ENCODE assay signal across 10 mouse cellular contexts in the genomic region with DNA sequence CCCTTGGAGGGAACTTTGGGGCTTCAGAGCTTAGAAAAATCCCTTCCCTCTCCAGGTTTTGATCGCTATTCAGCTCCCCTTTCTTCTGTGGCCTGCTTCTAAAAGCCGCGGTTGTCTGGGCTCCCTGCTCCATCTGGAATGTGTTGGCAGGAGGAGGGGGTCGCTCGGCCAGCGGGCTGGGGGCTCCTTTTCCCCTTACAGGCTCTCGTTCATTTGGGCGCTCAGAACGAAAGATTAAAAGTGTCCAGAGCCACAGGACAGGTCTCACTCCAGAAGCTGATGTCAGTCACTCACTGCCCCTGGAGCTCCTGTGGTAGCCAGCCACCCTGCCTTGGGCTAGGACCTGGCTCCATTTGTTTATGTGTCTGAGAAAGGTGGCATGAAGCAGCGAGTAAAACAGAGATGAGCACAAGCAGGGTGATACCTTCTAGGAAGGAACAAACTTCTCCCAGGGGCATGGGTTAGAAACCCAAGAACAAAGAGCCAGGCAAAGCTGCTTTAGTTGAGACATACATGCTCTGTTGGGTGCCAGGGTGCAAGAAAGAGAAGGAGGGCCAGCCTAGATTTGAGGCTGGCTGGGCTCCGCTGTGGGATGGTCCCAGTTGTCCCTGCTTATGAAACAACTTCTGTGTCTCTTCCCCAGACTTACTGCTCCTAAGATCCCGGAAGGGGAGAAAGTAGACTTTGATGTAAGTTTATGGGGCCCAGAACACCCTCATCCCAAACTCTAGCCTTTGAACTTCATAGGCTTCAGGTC. TPM values are rescaled to one million over a fixed set of nuclear protein-coding genes. Genes with fewer than 3 reads are reported as not detected.
DNase-seq lines count a peak whose midpoint lies in the region; ATAC-seq and TF ChIP-seq lines count a peak whose summit lies in the region.
"Had no signal": no experiment of that assay in that cellular context is flagged by ENCODE, and none has a peak within 500 bp of the region (broad histone marks: within the 10 kb centered on the region; RNA-seq: fewer than 3 reads in every experiment).

No protein-coding gene starts in this region.

- no peak for TF ChIP-seq POLR2A in kidney, adult 2 months (IDR thresholded peaks at IDR 0.05; ENCODE audit: low read depth, low read length)

- no peaks in the 10 kb centered on the region for H3K9me3 ChIP-seq in kidney, embryonic 16.5 days (ENCODE audit: low read length)
- no peaks in the 10 kb centered on the region for H3K9me3 ChIP-seq in embryonic facial prominence, embryonic 13.5 days
- H3K9me3 ChIP-seq in hindbrain, embryonic 16.5 days (ENCODE audit: control insufficient read depth, low read length): no peaks in the 10 kb centered on the region
- no peaks in the 10 kb centered on the region for H3K9me3 ChIP-seq in neural tube, embryonic 11.5 days (ENCODE audit: control insufficient read depth, low read length)
- H3K9me3 ChIP-seq: G1E had no signal

- no peak for TF ChIP-seq CTCF in kidney, adult 2 months (conservative IDR thresholded peaks at IDR 0.05; ENCODE audit: insufficient read depth, insufficient read length, low read depth, low read length)

- no peak overlapping the region for H3K4me3 ChIP-seq in kidney, embryonic 16.5 days (ENCODE audit: low read length)
- H3K4me3 ChIP-seq in kidney, adult 2 months (ENCODE audit: insufficient read depth, low read depth, low read length): no peak overlapping the region
- H3K4me3 ChIP-seq in embryonic facial prominence, embryonic 13.5 days: no peak overlapping the region
- H3K4me3 ChIP-seq in hindbrain, embryonic 16.5 days (ENCODE audit: low read length): no peak overlapping the region
- no peak overlapping the region; the same call in 1 of the 2 replicates for H3K4me3 ChIP-seq in neural tube, embryonic 11.5 days (ENCODE audit: low read depth, low read length)

- H3K36me3 ChIP-seq in kidney, embryonic 16.5 days (ENCODE audit: insufficient read depth, low read length): no peaks in the 10 kb centered on the region
- no peaks in the 10 kb centered on the region for H3K36me3 ChIP-seq in kidney, adult 2 months (ENCODE audit: control insufficient read depth, insufficient read depth, low read length)
- no peaks in the 10 kb centered on the region for H3K36me3 ChIP-seq in embryonic facial prominence, embryonic 13.5 days
- H3K36me3 ChIP-seq in hindbrain, embryonic 16.5 days (ENCODE audit: control insufficient read depth, insufficient read depth, low read length): no peaks in the 10 kb centered on the region
- no peaks in the 10 kb centered on the region for H3K36me3 ChIP-seq in neural tube, embryonic 11.5 days (ENCODE audit: control insufficient read depth, insufficient read depth, low read length)
- H3K36me3 ChIP-seq: G1E had no signal

- WGBS in kidney, embryonic 16.5 days: 17% methylated on average over 12 of the region's 12 CpGs
- 45% methylated on average over 12 of the region's 12 CpGs for WGBS in kidney, adult 2 months
- WGBS in embryonic facial prominence, embryonic 13.5 days: 12% methylated on average over 12 of the region's 12 CpGs
- 10% methylated on average over 12 of the region's 12 CpGs for WGBS in hindbrain, embryonic 16.5 days
- 7% methylated on average over 12 of the region's 12 CpGs for WGBS in neural tube, embryonic 11.5 days

- ATAC-seq in kidney, embryonic 16.5 days (ENCODE audit: low FRiP score, low TSS enrichment): peak; percentile 29; the same call in 1 of the 2 replicates
- ATAC-seq in embryonic facial prominence, embryonic 13.5 days (ENCODE audit: insufficient number of reproducible peaks, insufficient read depth, low FRiP score, low TSS enrichment, low read depth): no peak
- ATAC-seq in hindbrain, embryonic 16.5 days: peak; percentile 68
- no peak for ATAC-seq in neural tube, embryonic 11.5 days (ENCODE audit: insufficient read depth, low FRiP score, low TSS enrichment)
- ATAC-seq in cerebellum, adult (ENCODE audit: insufficient number of reproducible peaks, low FRiP score, low TSS enrichment): no peak

- no peak for DNase-seq in kidney, adult 2 months
- peak; percentile 76 for DNase-seq in neural tube, embryonic 11.5 days (ENCODE audit: low spot score)
- DNase-seq in adrenal gland, postnatal 14 days: no peak
- DNase-seq in left cerebral cortex, adult 9 months (ENCODE audit: low spot score in 2 of 2): no peak

- peak overlapping the region; percentile 97 for H3K27ac ChIP-seq in kidney, embryonic 16.5 days (ENCODE audit: low read length)
- no peak overlapping the region for H3K27ac ChIP-seq in kidney, adult 2 months (ENCODE audit: insufficient read depth, low read depth, low read length)
- peak overlapping the region; percentile 99 for H3K27ac ChIP-seq in embryonic facial prominence, embryonic 13.5 days
- H3K27ac ChIP-seq in hindbrain, embryonic 16.5 days (ENCODE audit: low read depth, low read length): peak overlapping the region; percentile 57
- H3K27ac ChIP-seq in neural tube, embryonic 11.5 days (ENCODE audit: low read depth, low read length): peak overlapping the region; percentile 83
- H3K27ac ChIP-seq: liver, embryonic 14.5 days had no signal

- H3K9ac ChIP-seq in kidney, embryonic 16.5 days (replicated peaks; ENCODE audit: low read length): peak overlapping the region; percentile 47
- peak overlapping the region; percentile 64 for H3K9ac ChIP-seq in embryonic facial prominence, embryonic 13.5 days
- no peak overlapping the region for H3K9ac ChIP-seq in hindbrain, embryonic 16.5 days (ENCODE audit: low read depth, low read length)
- H3K9ac ChIP-seq in neural tube, embryonic 11.5 days (ENCODE audit: low read length): peak overlapping the region; percentile 7; the same call in 1 of the 2 replicates
- H3K9ac ChIP-seq: liver, embryonic 14.5 days had no signal

- peaks cover 35% of the 10 kb centered on the region for H3K4me1 ChIP-seq in kidney, embryonic 16.5 days (ENCODE audit: insufficient read depth, low read length)
- no peaks in the 10 kb centered on the region for H3K4me1 ChIP-seq in kidney, adult 2 months (ENCODE audit: control insufficient read depth, insufficient read depth, low read length)
- peaks cover 59% of the 10 kb centered on the region for H3K4me1 ChIP-seq in embryonic facial prominence, embryonic 13.5 days
- peaks cover 15% of the 10 kb centered on the region for H3K4me1 ChIP-seq in hindbrain, embryonic 16.5 days (ENCODE audit: control insufficient read depth, insufficient read depth, low read depth, low read length)
- H3K4me1 ChIP-seq in neural tube, embryonic 11.5 days (ENCODE audit: control insufficient read depth, insufficient read depth, low read length): peaks cover 23% of the 10 kb centered on the region

- H3K27me3 ChIP-seq in kidney, embryonic 16.5 days (ENCODE audit: insufficient read depth, low read length): no peaks in the 10 kb centered on the region
- H3K27me3 ChIP-seq in kidney, adult 2 months (replicated peaks; ENCODE audit: control insufficient read depth, insufficient read depth, low read length): no peaks in the 10 kb centered on the region
- no peaks in the 10 kb centered on the region for H3K27me3 ChIP-seq in embryonic facial prominence, embryonic 13.5 days
- H3K27me3 ChIP-seq in hindbrain, embryonic 16.5 days (replicated peaks; ENCODE audit: control insufficient read depth, insufficient read depth, low read length): no peaks in the 10 kb centered on the region
- peaks cover 6% of the 10 kb centered on the region; the same call in 1 of the 2 replicates for H3K27me3 ChIP-seq in neural tube, embryonic 11.5 days (ENCODE audit: control insufficient read depth, insufficient read depth, low read length)

- no peak overlapping the region for H3K4me2 ChIP-seq in kidney, embryonic 16.5 days (replicated peaks; ENCODE audit: low read depth, low read length)
- peak overlapping the region; percentile 20; the same call in 1 of the 2 replicates for H3K4me2 ChIP-seq in embryonic facial prominence, embryonic 13.5 days
- no peak overlapping the region for H3K4me2 ChIP-seq in hindbrain, embryonic 16.5 days (ENCODE audit: low read length)
- H3K4me2 ChIP-seq in neural tube, embryonic 11.5 days (ENCODE audit: low read depth): peak overlapping the region; percentile 22; the same call in 1 of the 2 replicates

RNA-seq across cellular contexts. Expression of a gene that starts 11.6 kb away (rescaled TPM):
- 14.2 and 17.2 TPM in 2 replicates for polyA plus RNA-seq in kidney, embryonic 16.5 days (2015; fragmentation: Nextera tagmentation; extraction: Ambion mirVana)
- polyA plus RNA-seq in kidney, adult 2 months (2012; rRNA removed): 48.3 TPM in 1 of 2 replicates, not detected in the other
- polyA plus RNA-seq in embryonic facial prominence, embryonic 13.5 days (2015; fragmentation: Nextera tagmentation; extraction: Ambion mirVana): 3.8 and 5.8 TPM in 2 replicates
- 3.1 and 25.7 TPM in 2 replicates for polyA plus RNA-seq in hindbrain, embryonic 16.5 days (2015; fragmentation: Nextera tagmentation; extraction: Ambion mirVana)
- 6.5 and 9.2 TPM in 2 replicates for polyA plus RNA-seq in neural tube, embryonic 11.5 days (2014; fragmentation: Nextera tagmentation; extraction: Ambion mirVana)
- 1.1 and 1.8 TPM in 2 replicates for total RNA-seq in adrenal gland, postnatal 14 days (2021)
- total RNA-seq: G1E had no signal
- polyA plus RNA-seq: G1E had no signal

RNA-seq across cellular contexts. Expression of a gene that starts 22.3 kb away (rescaled TPM):
- polyA plus RNA-seq in kidney, embryonic 16.5 days (2015; fragmentation: Nextera tagmentation; extraction: Ambion mirVana): 24.4 and 24.6 TPM in 2 replicates
- 10.3 and 11.0 TPM in 2 replicates for polyA plus RNA-seq in kidney, adult 2 months (2012; rRNA removed)
- 36.0 and 36.7 TPM in 2 replicates for polyA plus RNA-seq in embryonic facial prominence, embryonic 13.5 days (2015; fragmentation: Nextera tagmentation; extraction: Ambion mirVana)
- polyA plus RNA-seq in hindbrain, embryonic 16.5 days (2015; fragmentation: Nextera tagmentation; extraction: Ambion mirVana): 22.3 and 26.2 TPM in 2 replicates
- polyA plus RNA-seq in neural tube, embryonic 11.5 days (2014; fragmentation: Nextera tagmentation; extraction: Ambion mirVana): 10.6 and 20.0 TPM in 2 replicates
- total RNA-seq in adrenal gland, postnatal 14 days (2021): 13.3 and 17.9 TPM in 2 replicates

RNA-seq across cellular contexts. Expression of a gene that starts 49.6 kb away (rescaled TPM):
- polyA plus RNA-seq in kidney, embryonic 16.5 days (2015; fragmentation: Nextera tagmentation; extraction: Ambion mirVana): 141 and 156 TPM in 2 replicates
- 22.2 and 39.8 TPM in 2 replicates for polyA plus RNA-seq in kidney, adult 2 months (2012; rRNA removed)
- polyA plus RNA-seq in embryonic facial prominence, embryonic 13.5 days (2015; fragmentation: Nextera tagmentation; extraction: Ambion mirVana): 28.5 and 29.2 TPM in 2 replicates
- 5.5 and 6.0 TPM in 2 replicates for polyA plus RNA-seq in hindbrain, embryonic 16.5 days (2015; fragmentation: Nextera tagmentation; extraction: Ambion mirVana)
- polyA plus RNA-seq in neural tube, embryonic 11.5 days (2014; fragmentation: Nextera tagmentation; extraction: Ambion mirVana): 15.1 and 21.0 TPM in 2 replicates
- 20.4 and 52.3 TPM in 2 replicates for total RNA-seq in adrenal gland, postnatal 14 days (2021)

Comparison
In these comparisons a context has a peak if more than half of its experiments do, and no peak if none do; other contexts are left out.
1. ATAC-seq: peak in kidney, embryonic 16.5 days (single experiment) and hindbrain, embryonic 16.5 days (single experiment); none in embryonic facial prominence, embryonic 13.5 days (single experiment), neural tube, embryonic 11.5 days (single experiment) and cerebellum, adult (single experiment).
2. H3K4me2 ChIP-seq: peak in embryonic facial prominence, embryonic 13.5 days (single experiment) and neural tube, embryonic 11.5 days (single experiment); none in kidney, embryonic 16.5 days (single experiment) and hindbrain, embryonic 16.5 days (single experiment).